Mouse (Mus musculus): ENCODE measurements around the gene Fndc3b. TPM values are rescaled to one million over a fixed set of nuclear protein-coding genes. Genes with fewer than 3 reads are reported as not detected.

Gene Fndc3b
- polyA plus RNA-seq, 1 experiment, result 23.7 TPM

DNA sequence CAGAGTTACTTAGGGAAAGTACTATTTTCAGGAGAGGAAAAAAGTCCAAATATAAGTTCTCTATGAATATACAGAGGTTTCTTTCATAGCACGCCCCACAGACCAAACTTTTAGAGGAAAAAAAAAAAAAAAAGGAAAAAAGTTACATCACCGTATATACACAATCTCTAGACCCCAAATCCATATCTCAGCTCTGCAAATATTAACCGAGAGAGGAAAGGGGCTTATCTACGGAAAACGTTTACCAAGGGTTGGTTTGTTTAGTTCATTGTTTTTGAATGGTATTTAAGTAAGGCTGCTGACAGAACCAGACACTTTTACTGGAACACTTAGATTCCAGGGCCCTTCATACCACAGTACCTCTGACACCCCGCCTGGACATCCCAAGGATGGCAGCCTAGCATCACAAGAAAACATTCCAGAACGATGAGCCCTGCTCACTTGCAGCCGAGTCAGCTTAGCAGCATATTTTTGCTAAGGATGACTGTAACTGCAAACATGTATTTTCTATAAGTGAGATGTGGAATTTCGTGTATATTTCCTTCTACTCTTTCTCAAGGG is 58.6 kb downstream of the Fndc3b start:
- TF ChIP-seq CTCF (IDR thresholded peaks at IDR 0.05; ENCODE audit: control insufficient read depth, insufficient read depth, insufficient read length) (no peak), USF1 (IDR thresholded peaks at IDR 0.05; ENCODE audit: low read depth) (no peak), CEBPB (IDR thresholded peaks at IDR 0.05; ENCODE audit: low read depth) (no peak), MYOG (IDR thresholded peaks at IDR 0.05; ENCODE audit: control insufficient read depth, extremely low read depth, insufficient read length) (no peak), FOSL1 (IDR thresholded peaks at IDR 0.05; ENCODE audit: insufficient read depth, low read length, poor library complexity, severe bottlenecking) (no peak), MYOD1 (IDR thresholded peaks at IDR 0.05; ENCODE audit: control insufficient read depth, insufficient read length, low read depth) (no peak), MAX (IDR thresholded peaks at IDR 0.05) (no peak)
- no peak overlapping the region for H3ac ChIP-seq (ENCODE audit: control insufficient read depth, insufficient read length, low read depth)
- peaks cover 75% of the 10 kb centered on the region for H3K79me3 ChIP-seq (ENCODE audit: low read depth)
- peaks cover 99% of the 10 kb centered on the region for H3K79me2 ChIP-seq (ENCODE audit: control insufficient read depth, insufficient read depth)
- no peaks in the 10 kb centered on the region for H3K27me3 ChIP-seq (ENCODE audit: control insufficient read depth, insufficient read depth, insufficient read length)
- H3K4me3 ChIP-seq (ENCODE audit: insufficient read depth, poor library complexity, severe bottlenecking), result no peak overlapping the region
- H3K36me3 ChIP-seq (ENCODE audit: control insufficient read depth, insufficient read depth), result peaks cover 20% of the 10 kb centered on the region

DNA sequence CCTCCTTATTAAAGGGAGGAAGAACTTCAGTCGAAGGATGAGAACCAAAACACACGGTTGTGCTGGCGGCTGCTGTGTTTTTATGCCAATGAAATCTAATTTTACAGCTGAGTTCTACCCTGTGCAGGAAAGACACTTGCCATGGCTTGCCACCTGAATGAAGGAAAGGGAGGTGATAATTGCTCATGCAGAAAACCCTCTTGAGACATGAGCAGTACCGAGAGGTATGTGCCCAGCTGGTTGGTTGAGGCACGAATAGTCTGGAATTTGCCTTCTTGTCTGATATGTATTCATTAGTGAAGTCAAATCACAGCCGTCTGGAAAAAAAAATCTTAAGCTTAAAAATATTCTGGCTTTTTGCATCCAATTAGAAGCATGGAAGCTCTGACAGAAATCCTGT is 59.4 kb downstream of the Fndc3b start:
- peaks cover 82% of the 10 kb centered on the region for H3K79me3 ChIP-seq (ENCODE audit: low read depth)
- no peak overlapping the region for H3K4me3 ChIP-seq (ENCODE audit: insufficient read depth, poor library complexity, severe bottlenecking)

DNA sequence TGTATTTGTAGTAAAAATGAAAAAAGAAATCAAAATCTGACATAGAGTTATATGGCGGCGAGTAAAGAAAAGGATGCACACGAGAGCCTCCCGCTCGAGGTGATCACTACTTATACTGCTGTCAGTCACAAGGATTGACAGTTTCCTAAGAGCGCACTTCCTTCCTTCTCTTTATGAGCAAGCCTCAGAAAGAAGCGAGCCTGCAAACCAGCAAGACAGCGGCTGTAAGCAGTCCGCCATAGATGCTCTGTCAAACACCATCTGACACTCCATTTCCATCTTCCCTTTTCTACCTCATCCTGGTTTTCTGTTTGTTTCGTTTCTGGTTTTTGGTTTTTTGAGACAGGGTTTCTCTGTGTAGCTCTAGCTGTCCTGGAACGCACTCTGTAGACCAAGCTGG is 61.0 kb downstream of the Fndc3b start:
- Histone ChIP-seq H3K27me3 (ENCODE audit: control insufficient read depth, insufficient read depth, insufficient read length) (no peaks in the 10 kb centered on the region), H3K36me3 (ENCODE audit: control insufficient read depth, insufficient read depth) (peaks cover 20% of the 10 kb centered on the region), H3K79me2 (ENCODE audit: control insufficient read depth, insufficient read depth) (peaks cover 100% of the 10 kb centered on the region), H3K79me3 (ENCODE audit: low read depth) (peaks cover 82% of the 10 kb centered on the region), H3ac (ENCODE audit: control insufficient read depth, insufficient read length, low read depth) (no peak overlapping the region), H3K4me3 (ENCODE audit: insufficient read depth, poor library complexity, severe bottlenecking) (no peak overlapping the region)
- no peak for TF ChIP-seq FOSL1 (IDR thresholded peaks at IDR 0.05; ENCODE audit: insufficient read depth, low read length, poor library complexity, severe bottlenecking)
- TF ChIP-seq MYOD1 (IDR thresholded peaks at IDR 0.05; ENCODE audit: control insufficient read depth, insufficient read length, low read depth), result no peak
- no peak for TF ChIP-seq MAX (IDR thresholded peaks at IDR 0.05)
- TF ChIP-seq USF1 (IDR thresholded peaks at IDR 0.05; ENCODE audit: low read depth), result no peak
- TF ChIP-seq CEBPB (IDR thresholded peaks at IDR 0.05; ENCODE audit: low read depth), result no peak
- TF ChIP-seq CTCF (IDR thresholded peaks at IDR 0.05; ENCODE audit: control insufficient read depth, insufficient read depth, insufficient read length), result no peak
- TF ChIP-seq MYOG (IDR thresholded peaks at IDR 0.05; ENCODE audit: control insufficient read depth, extremely low read depth, insufficient read length), result no peak

More for the DNA sequence above, 59.4 kb downstream of the Fndc3b start:
- Histone ChIP-seq H3K27me3 (ENCODE audit: control insufficient read depth, insufficient read depth, insufficient read length) (no peaks in the 10 kb centered on the region), H3K79me2 (ENCODE audit: control insufficient read depth, insufficient read depth) (peaks cover 100% of the 10 kb centered on the region), H3ac (ENCODE audit: control insufficient read depth, insufficient read length, low read depth) (no peak overlapping the region), H3K36me3 (ENCODE audit: control insufficient read depth, insufficient read depth) (peaks cover 20% of the 10 kb centered on the region)
- no peak for TF ChIP-seq FOSL1 (IDR thresholded peaks at IDR 0.05; ENCODE audit: insufficient read depth, low read length, poor library complexity, severe bottlenecking)

DNA sequence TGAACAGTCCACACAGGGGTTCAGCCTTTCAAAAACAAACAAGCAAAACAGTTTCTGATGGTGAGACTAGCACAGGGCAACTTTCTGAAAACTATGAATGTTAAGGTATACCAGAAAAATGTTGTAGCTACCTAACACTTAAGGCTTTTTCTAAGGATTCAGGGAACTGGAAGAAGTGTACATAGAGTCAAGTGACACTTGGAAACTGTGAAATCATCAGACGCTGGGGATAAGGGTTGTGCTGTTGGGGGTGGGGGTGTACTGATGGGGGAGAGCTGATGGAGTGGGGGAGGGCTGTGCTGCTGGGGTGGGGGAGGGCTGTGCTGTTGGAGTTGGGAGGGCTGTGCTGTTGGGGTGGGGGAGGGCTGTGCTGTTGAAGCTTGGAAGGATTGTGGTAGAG is 61.8 kb downstream of the Fndc3b start:
- Histone ChIP-seq H3ac (ENCODE audit: control insufficient read depth, insufficient read length, low read depth) (no peak overlapping the region), H3K4me3 (ENCODE audit: insufficient read depth, poor library complexity, severe bottlenecking) (no peak overlapping the region), H3K27me3 (ENCODE audit: control insufficient read depth, insufficient read depth, insufficient read length) (no peaks in the 10 kb centered on the region), H3K36me3 (ENCODE audit: control insufficient read depth, insufficient read depth) (peaks cover 20% of the 10 kb centered on the region), H3K79me2 (ENCODE audit: control insufficient read depth, insufficient read depth) (peaks cover 100% of the 10 kb centered on the region), H3K79me3 (ENCODE audit: low read depth) (peaks cover 81% of the 10 kb centered on the region)
- TF ChIP-seq FOSL1 (IDR thresholded peaks at IDR 0.05; ENCODE audit: insufficient read depth, low read length, poor library complexity, severe bottlenecking) (no peak), MYOD1 (IDR thresholded peaks at IDR 0.05; ENCODE audit: control insufficient read depth, insufficient read length, low read depth) (no peak), MYOG (IDR thresholded peaks at IDR 0.05; ENCODE audit: control insufficient read depth, extremely low read depth, insufficient read length) (no peak), CTCF (IDR thresholded peaks at IDR 0.05; ENCODE audit: control insufficient read depth, insufficient read depth, insufficient read length) (no peak), MAX (IDR thresholded peaks at IDR 0.05) (no peak), USF1 (IDR thresholded peaks at IDR 0.05; ENCODE audit: low read depth) (no peak), CEBPB (IDR thresholded peaks at IDR 0.05; ENCODE audit: low read depth) (no peak)

DNA sequence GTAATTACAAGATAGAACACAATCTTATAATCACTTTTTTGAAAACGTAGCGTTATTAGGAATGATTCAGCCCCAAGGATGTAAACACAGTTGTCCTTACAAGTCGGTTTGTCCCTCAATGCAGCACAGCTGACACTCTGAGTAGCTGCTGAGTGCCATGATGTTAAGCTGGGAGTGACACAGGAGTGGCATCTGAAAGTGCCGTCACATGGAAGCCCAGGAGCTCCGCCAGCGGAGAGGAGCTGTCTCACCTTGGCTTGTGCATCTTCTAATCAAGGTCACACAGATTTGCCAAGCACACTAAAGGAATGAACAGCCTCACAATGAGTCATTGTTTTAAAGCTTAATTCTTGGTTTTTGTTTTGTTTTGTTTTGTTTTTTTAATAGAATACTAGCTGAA is 68.7 kb downstream of the Fndc3b start:
- peaks cover 49% of the 10 kb centered on the region for H3K36me3 ChIP-seq (ENCODE audit: control insufficient read depth, insufficient read depth)
- H3ac ChIP-seq (ENCODE audit: control insufficient read depth, insufficient read length, low read depth), result no peak overlapping the region
- peaks cover 73% of the 10 kb centered on the region for H3K79me2 ChIP-seq (ENCODE audit: control insufficient read depth, insufficient read depth)
- H3K27me3 ChIP-seq (ENCODE audit: control insufficient read depth, insufficient read depth, insufficient read length), result no peaks in the 10 kb centered on the region
- H3K4me3 ChIP-seq (ENCODE audit: insufficient read depth, poor library complexity, severe bottlenecking), result no peak overlapping the region
- peaks cover 48% of the 10 kb centered on the region for H3K79me3 ChIP-seq (ENCODE audit: low read depth)
- no peak for TF ChIP-seq MYOD1 (IDR thresholded peaks at IDR 0.05; ENCODE audit: control insufficient read depth, insufficient read length, low read depth)
- TF ChIP-seq MYOG (IDR thresholded peaks at IDR 0.05; ENCODE audit: control insufficient read depth, extremely low read depth, insufficient read length), result no peak
- no peak for TF ChIP-seq CEBPB (IDR thresholded peaks at IDR 0.05; ENCODE audit: low read depth)
- TF ChIP-seq USF1 (IDR thresholded peaks at IDR 0.05; ENCODE audit: low read depth), result no peak
- TF ChIP-seq CTCF (IDR thresholded peaks at IDR 0.05; ENCODE audit: control insufficient read depth, insufficient read depth, insufficient read length), result no peak
- no peak for TF ChIP-seq FOSL1 (IDR thresholded peaks at IDR 0.05; ENCODE audit: insufficient read depth, low read length, poor library complexity, severe bottlenecking)
- TF ChIP-seq MAX (IDR thresholded peaks at IDR 0.05), result no peak

DNA sequence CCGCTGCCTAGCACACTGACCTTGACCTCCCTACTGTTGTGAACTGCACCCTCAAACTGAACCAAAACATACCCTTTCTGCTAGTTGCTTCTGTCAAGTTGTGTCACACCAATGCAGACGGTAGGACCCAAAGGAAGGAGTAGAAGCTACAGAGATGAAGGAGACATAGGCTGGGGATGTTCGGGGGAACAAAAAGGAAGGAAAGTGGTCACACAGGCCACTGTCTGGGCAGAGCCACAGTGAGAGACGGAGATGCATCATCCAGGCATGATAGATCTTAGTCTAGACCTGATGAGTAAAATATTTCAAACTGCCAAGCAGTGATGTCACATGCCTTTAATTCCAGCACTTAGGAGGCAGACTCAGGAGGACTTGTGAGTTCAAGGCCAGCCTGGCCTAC is 71.4 kb downstream of the Fndc3b start:
- TF ChIP-seq MYOD1 (IDR thresholded peaks at IDR 0.05; ENCODE audit: control insufficient read depth, insufficient read length, low read depth) (no peak), CTCF (IDR thresholded peaks at IDR 0.05; ENCODE audit: control insufficient read depth, insufficient read depth, insufficient read length) (no peak), USF1 (IDR thresholded peaks at IDR 0.05; ENCODE audit: low read depth) (no peak), CEBPB (IDR thresholded peaks at IDR 0.05; ENCODE audit: low read depth) (no peak), MYOG (IDR thresholded peaks at IDR 0.05; ENCODE audit: control insufficient read depth, extremely low read depth, insufficient read length) (no peak), MAX (IDR thresholded peaks at IDR 0.05) (no peak), FOSL1 (IDR thresholded peaks at IDR 0.05; ENCODE audit: insufficient read depth, low read length, poor library complexity, severe bottlenecking) (no peak)
- Histone ChIP-seq H3K4me3 (ENCODE audit: insufficient read depth, poor library complexity, severe bottlenecking) (no peak overlapping the region), H3K79me3 (ENCODE audit: low read depth) (peaks cover 38% of the 10 kb centered on the region), H3K36me3 (ENCODE audit: control insufficient read depth, insufficient read depth) (peaks cover 57% of the 10 kb centered on the region), H3ac (ENCODE audit: control insufficient read depth, insufficient read length, low read depth) (no peak overlapping the region), H3K79me2 (ENCODE audit: control insufficient read depth, insufficient read depth) (peaks cover 73% of the 10 kb centered on the region), H3K27me3 (ENCODE audit: control insufficient read depth, insufficient read depth, insufficient read length) (no peaks in the 10 kb centered on the region)

Measured in C2C12 (cell line).